Mouse (Mus musculus) MEL (cell line): ENCODE measurements around the gene Immp2l.

ENCODE experiments used
- CHD2 ChIP-seq: IDR thresholded peaks from 2 replicates; pipeline ENCODE4 v1.6.1; 2011; ENCODE audit warnings: low read length, improper control_type of control experiment
- CTCF ChIP-seq, 3 experiments: IDR thresholded peaks in 2 of 3; conservative IDR thresholded peaks in 1 of 3; 2 replicates each; pipeline ENCODE4 v1.5.1; 2011 to 2012; ENCODE audit warnings: low read length in 3 of 3, low read depth in 2 of 3, mild to moderate bottlenecking in 2 of 3, improper control_type of control experiment in 1 of 3, inconsistent platforms in 1 of 3, mixed read lengths in 1 of 3, moderate library complexity in 1 of 3; ENCODE audit not compliant: control insufficient read depth in 1 of 3, insufficient read depth in 1 of 3, poor library complexity in 1 of 3, severe bottlenecking in 1 of 3
- ETS1 ChIP-seq: IDR thresholded peaks from 2 replicates; pipeline ENCODE4 v1.6.1; 2012; ENCODE audit warnings: low read depth, mild to moderate bottlenecking, inconsistent platforms, low read length, improper control_type of control experiment, moderate library complexity
- GATA1 ChIP-seq: IDR thresholded peaks from 2 replicates; pipeline ENCODE4 v1.6.1; 2011; ENCODE audit warnings: low read depth, low read length, improper control_type of control experiment
- MAX ChIP-seq: IDR thresholded peaks from 2 replicates; pipeline ENCODE4 v1.6.1; 2011; ENCODE audit warnings: low read length, improper control_type of control experiment
- SIN3A ChIP-seq: IDR thresholded peaks from 2 replicates; pipeline ENCODE4 v1.6.1; 2012; ENCODE audit warnings: low read length, improper control_type of control experiment, inconsistent platforms
- UBTF ChIP-seq: IDR thresholded peaks from 2 replicates; pipeline ENCODE4 v1.6.1; 2012; ENCODE audit warnings: low read depth, mild to moderate bottlenecking, inconsistent platforms, low read length, improper control_type of control experiment, moderate library complexity, borderline replicate concordance; ENCODE audit not compliant: insufficient read depth

GRCm38 (mm10) chr12:41081843-41082242, 58.0 kb downstream of the Immp2l start:
- no peak for TF ChIP-seq CTCF (IDR thresholded peaks at IDR 0.05 in 2 of 3, conservative IDR thresholded peaks at IDR 0.05 in 1 of 3; ENCODE audit: control insufficient read depth in 1 of 3, insufficient read depth in 1 of 3, low read depth in 2 of 3, low read length in 3 of 3, poor library complexity in 1 of 3, severe bottlenecking in 1 of 3)
- no peak for TF ChIP-seq UBTF
- TF ChIP-seq MAX = no peak
- no peak for TF ChIP-seq GATA1
- TF ChIP-seq ETS1 = no peak
- TF ChIP-seq SIN3A = no peak
- no peak for TF ChIP-seq CHD2
